Mouse (Mus musculus) bone marrow macrophage, adult 2 months (primary cell): ENCODE results near the gene Nars2. TPM values are rescaled to one million over a fixed set of nuclear protein-coding genes. Genes with fewer than 3 reads are reported as not detected.
"Not testable (repeated sequence)": the region's sequence is repeated elsewhere in the genome, so short reads cannot be mapped to it uniquely, and the experiment has no call there.

Source experiments
- H3K27ac ChIP-seq: 2 replicates; pipeline ENCODE4 v1.5.1; 2012; ENCODE audit warnings: low read depth, low read length; ENCODE audit not compliant: insufficient read depth
- H3K4me1 ChIP-seq: 2 replicates; pipeline ENCODE4 v1.6.1; 2012; ENCODE audit warnings: low read length; ENCODE audit not compliant: control insufficient read depth, insufficient read depth
- H3K4me3 ChIP-seq: 2 replicates; pipeline ENCODE4 v1.5.1; 2012; ENCODE audit warnings: mild to moderate bottlenecking, low read length, moderate library complexity; ENCODE audit not compliant: insufficient read depth
- CTCF ChIP-seq: IDR thresholded peaks from 2 replicates; pipeline ENCODE4 v1.5.1; 2012; ENCODE audit warnings: low read depth, mild to moderate bottlenecking, low read length, moderate library complexity
- POLR2A ChIP-seq: IDR thresholded peaks from 2 replicates; pipeline ENCODE4 v1.6.1; 2012; ENCODE audit warnings: mild to moderate bottlenecking, low read depth, low read length, borderline replicate concordance
- polyA plus RNA-seq: library from polyadenylated mRNA; stranded (reverse); fragments of >200 nt; gene quantifications from 2 replicates; pipeline ENCODE4 v1.2.4, GENCODE M21; 2012; ENCODE audit not compliant: missing spikeins, insufficient read depth, insufficient read length

Gene Nars2
- polyA plus RNA-seq, 1 experiment = 2.8 TPM

DNA sequence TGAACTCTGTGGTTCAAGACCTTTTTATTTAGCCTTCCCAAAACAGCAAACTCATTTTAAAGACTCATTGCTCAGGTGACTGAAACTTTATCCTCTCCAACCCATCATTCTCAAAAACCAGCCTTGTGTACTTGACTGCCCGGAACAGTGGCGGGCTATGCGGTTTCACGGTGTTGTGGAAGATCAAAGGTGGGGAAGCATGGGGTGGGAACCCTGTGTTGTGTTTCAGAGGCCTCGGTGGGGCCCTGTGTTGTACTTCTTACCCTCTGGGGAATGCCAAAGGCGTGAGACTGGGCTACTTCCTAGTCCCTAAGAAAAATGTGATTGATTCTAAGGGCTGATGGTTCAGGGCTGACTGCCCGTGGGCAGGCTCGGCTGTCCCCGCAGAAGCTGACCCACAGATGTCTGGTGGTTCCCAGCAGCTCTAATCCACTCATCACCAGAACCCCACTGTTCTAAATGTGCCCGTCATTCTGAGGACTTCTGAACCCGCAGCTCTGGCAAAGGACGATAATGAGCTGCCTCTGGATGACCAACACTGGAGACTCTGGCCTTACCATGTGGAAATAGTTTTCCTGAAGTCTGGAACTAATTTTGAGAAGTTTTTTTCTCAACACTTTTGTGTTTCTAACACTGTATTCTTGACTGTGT, 40.9 kb upstream of the Nars2 start:
- Histone ChIP-seq H3K27ac (no peak overlapping the region), H3K4me3 (no peak overlapping the region), H3K4me1 (no peaks in the 10 kb centered on the region)
- no peak for TF ChIP-seq CTCF

DNA sequence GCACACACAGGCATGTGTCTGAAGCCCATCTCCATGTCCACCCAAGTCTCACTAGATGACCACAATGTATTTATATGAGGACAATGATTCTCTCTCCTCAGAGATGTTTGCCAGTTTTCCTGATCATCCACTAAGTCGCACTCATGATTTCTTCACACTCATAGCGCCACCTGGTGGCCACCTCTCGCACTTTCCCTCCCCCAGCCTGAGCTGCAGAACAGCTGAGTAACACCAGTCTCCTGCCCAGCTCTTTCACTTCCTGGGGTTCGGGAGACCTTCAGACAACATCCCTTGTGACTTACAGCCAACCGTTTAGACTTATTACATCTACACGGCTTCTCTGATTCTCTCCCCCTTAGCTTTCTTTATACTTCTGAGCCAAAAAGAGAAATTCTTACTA, 37.3 kb upstream of the Nars2 start:
- no peak overlapping the region for H3K4me3 ChIP-seq
- H3K4me1 ChIP-seq = no peaks in the 10 kb centered on the region
- TF ChIP-seq POLR2A (no peak), CTCF (peak; percentile 71)
- no peak overlapping the region for H3K27ac ChIP-seq

DNA sequence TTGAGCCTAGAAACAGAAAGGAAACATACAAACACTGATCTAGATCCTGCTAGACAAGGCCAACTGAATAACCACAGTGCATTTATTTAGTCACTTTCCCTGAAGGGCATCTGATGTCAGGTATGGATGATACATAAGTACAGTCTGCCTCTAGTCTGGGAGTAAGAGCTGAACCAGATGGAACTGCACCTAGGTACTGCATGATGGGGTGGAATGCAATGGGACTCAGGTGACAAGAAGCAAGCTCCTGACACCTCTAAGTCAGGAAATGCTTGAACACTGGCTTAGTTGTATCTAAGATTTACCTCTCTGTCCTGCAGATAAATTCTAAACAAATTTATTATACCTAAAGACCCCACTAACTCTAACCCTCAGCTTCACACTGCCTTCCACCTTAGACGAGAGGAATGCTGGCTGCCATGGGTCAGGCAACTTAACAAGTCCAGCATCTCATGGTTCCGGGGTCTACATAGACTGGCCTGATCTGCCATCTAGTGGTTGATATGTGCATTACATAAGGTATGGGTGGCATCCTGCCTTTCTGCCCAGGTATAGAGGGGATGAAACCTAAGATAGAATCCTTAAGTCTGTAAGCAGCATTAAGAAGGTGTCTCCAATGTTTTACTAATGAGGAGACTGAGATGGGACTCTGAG, 35.7 kb upstream of the Nars2 start:
- TF ChIP-seq CTCF (peak; percentile 48; the same call in 1 of the 2 replicates), POLR2A (no peak)
- H3K27ac ChIP-seq = no peak overlapping the region
- H3K4me3 ChIP-seq = no peak overlapping the region
- H3K4me1 ChIP-seq = no peaks in the 10 kb centered on the region

DNA sequence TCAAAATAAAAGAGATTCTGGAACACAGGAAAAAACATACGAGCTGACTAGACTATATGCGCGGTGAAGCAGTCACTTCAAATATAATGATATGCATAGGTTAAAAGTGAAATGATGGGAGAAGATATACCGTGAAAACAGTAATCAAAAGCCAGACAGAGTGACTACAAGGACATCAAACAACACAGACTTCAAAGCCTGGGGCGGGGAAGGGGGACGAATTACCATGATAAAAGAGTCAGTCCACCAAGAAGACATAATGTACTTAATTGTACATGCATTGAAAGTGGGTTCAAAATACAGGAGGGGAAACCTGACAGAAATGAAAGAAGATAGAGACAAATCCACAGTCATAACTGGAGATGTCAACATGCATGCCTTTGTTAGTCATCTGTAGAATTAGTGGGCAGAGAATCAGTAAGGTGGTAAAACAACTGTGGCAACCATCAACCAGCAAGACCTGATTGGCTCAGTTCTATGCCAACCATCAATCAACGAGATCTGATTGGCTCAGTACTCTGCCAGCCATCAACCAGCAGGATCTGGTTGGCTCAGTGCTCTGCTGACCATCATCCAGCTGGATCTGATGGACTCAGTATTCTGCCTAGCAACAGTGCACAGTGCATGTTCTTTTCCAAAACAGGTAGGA, 30.7 kb upstream of the Nars2 start:
- TF ChIP-seq CTCF (no peak), POLR2A (no peak)
- no peak overlapping the region for H3K27ac ChIP-seq
- no peaks in the 10 kb centered on the region for H3K4me1 ChIP-seq
- no peak overlapping the region for H3K4me3 ChIP-seq

DNA sequence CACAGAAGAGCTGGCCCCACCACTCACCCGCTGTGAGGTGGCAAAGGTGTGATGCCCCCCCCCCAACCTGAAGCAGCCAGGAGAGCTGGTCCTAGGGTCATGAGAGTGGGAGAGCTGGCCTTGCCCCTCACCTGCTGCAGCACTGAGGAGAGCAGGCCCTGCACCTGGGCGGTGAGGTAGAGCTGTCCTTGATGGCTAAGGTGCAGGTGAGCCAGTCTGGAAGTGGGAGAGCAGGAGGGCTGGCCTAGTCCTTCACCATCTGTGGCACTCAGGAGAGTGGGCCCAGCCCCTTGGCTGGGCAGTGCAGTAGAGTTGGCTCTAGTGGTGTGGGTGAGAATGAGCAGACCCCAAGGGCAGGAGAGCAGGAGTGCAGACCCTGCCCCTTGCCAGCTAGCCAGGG, 28.4 kb upstream of the Nars2 start:
- no peaks in the 10 kb centered on the region for H3K4me1 ChIP-seq
- H3K27ac ChIP-seq = no peak overlapping the region
- H3K4me3 ChIP-seq = no peak overlapping the region
- TF ChIP-seq CTCF (no peak), POLR2A (no peak)

DNA sequence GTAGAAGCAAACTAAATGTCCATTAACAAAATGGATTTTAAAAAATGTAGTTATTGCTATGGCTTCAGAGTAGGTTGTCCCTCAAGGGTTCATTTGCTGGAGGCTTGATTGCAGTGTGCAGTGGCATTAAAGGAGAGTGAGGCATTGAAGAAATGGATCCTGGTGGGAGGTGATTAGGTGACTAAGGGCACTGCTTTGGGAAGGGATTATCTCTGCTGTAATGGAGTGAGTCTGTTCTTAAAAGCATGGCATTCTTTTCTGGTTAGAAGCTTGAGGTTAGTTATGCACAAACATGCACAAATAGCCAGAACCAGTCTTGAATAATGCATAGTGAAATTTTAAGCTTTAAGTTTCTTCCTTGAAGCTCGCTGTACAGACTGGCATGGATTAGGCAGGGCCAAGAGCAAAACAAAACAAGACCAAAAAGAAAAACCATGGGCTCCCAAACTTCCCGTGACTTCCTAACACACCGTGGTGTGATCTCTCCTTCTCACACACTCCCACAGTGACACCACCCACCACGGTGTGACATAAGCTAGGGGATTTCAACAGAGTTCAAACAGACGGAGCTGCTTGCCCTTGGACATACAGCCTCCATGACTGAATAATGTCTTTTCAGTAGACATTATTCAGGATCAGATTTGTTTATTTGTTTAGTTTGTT, 7.5 kb upstream of the Nars2 start:
- no peak for TF ChIP-seq POLR2A
- TF ChIP-seq CTCF = no peak
- Histone ChIP-seq H3K4me1 (no peaks in the 10 kb centered on the region), H3K4me3 (no peak overlapping the region), H3K27ac (no peak overlapping the region)

DNA sequence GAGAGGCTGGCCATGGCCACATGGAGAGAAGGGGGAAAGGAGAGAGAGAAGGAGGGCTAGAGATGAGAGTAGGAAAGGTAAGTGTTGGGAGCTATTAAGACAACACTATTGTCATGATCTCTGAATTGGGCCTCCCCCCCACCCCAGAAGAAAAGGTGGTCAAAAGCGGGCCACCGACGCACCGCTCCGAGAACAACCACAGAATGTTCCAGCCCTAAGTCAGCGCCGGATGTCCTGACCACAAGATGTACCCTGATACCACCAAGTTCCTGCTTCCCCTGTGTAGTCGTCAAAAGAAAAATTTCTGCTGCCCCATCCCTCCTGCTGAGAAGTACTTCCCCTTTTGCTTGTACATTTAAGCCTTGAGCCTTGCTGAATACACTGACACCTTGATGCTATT, 4.8 kb upstream of the Nars2 start:
- not testable (repeated sequence) for H3K4me3 ChIP-seq, H3K4me1 ChIP-seq, H3K27ac ChIP-seq

DNA sequence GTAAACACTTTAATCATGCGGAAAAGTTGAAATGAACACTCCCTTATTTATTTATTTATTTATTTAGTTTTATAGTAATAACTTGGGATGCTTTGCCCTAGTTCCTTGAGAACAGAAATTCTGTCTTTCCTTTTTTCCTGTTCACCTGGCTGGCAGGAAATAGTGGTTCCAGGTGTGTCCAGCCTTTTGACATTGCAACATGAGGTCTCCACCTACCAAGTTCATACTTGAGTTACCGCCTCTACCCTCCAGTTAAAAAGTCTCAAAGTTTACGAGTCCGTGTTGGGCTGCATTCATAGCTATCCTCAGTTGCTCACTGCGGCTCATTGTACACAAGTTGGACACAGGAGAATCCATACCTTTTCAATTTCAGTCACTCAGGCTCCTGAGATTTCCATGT, 789 bp downstream of the Nars2 start:
- no peak overlapping the region for H3K27ac ChIP-seq
- peaks cover 5% of the 10 kb centered on the region; the same call in 1 of the 2 replicates for H3K4me1 ChIP-seq
- peak overlapping the region; percentile 83 for H3K4me3 ChIP-seq
- TF ChIP-seq CTCF (no peak), POLR2A (no peak)

DNA sequence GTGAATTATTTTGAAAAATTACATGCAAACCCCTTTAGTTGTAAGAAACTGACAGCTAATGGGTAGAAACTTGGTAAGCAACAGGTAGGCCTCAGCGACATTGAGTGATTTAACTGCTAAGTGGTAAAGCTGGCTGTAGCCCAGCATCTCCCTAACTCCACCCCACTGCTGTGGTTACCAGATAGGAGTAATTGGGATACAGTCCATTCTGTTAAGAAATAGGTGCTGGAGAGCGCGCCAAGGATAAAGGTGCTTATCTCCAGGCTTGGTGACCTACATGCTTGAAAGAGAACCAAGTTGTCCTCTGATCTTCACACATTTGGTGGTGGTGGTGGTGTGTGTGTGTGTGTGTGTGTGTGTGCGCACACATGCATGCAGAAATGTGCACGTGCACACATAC, 7.9 kb downstream of the Nars2 start:
- no peaks in the 10 kb centered on the region for H3K4me1 ChIP-seq
- TF ChIP-seq CTCF (no peak), POLR2A (no peak)
- H3K27ac ChIP-seq = no peak overlapping the region
- no peak overlapping the region for H3K4me3 ChIP-seq

DNA sequence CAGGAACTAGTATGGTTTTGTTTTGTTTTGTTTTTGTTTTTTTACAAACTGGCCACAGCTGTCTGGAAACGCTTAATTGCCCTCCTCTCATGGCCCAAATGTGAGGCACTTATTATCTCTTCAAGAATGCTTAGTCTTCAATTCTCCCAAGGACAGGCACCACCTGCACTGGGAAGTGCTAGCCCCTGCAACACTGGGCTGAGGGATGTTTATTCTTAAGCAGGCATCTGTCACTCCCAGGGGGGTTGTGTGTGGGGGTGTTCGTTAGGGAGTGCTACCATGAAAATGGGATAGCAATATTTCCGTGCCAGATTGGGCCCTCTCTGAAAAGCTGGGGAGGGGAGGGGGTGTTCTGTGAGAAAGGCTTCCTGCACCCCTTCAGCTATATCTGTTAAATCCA, 15.9 kb downstream of the Nars2 start:
- no peak overlapping the region for H3K4me3 ChIP-seq
- H3K4me1 ChIP-seq = no peaks in the 10 kb centered on the region
- TF ChIP-seq CTCF = no peak
- no peak for TF ChIP-seq POLR2A
- H3K27ac ChIP-seq = no peak overlapping the region
